Mouse (Mus musculus) liver, adult 2 months (tissue): ENCODE data around the gene Otud3.

Experiments used
- CTCF ChIP-seq: fragments of 200-500 bp; IDR thresholded peaks from 2 replicates; pipeline ENCODE4 v1.5.1; 2011; ENCODE audit warnings: low read depth, low read length, control low read depth
- POLR2A ChIP-seq: fragments of 200-500 bp; IDR thresholded peaks from 2 replicates; pipeline ENCODE4 v1.6.1; 2011; ENCODE audit warnings: low read length, control low read depth; ENCODE audit not compliant: insufficient read depth; ENCODE audit errors: extremely low read depth

DNA sequence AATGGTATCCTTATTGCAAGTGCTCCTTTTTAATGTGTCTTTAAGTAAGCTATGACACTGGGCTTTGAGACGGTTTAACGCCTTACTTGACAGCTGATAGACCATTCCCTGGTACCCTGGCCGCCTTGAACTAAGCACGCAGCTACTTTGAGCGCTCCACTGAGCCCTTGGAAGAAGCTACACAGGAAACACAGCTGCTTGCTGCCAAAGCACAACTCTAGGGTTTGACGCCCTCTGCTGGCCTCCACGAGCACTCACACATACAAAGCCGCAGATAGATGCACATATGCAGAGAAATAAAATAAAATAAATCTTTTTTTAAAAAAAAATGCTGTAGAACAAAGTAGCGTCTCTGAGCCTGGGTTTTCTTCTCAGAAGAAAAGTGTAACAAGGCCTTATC lies 54.5 kb downstream of the Otud3 start:
- TF ChIP-seq CTCF: peak; percentile 45; the same call in 1 of the 2 replicates
- no peak for TF ChIP-seq POLR2A
